Mouse (Mus musculus) retina, postnatal 7 days (tissue): Measurements from ENCODE around the gene Glud1.
"Not testable (repeated sequence)": the region's sequence is repeated elsewhere in the genome, so short reads cannot be mapped to it uniquely, and the experiment has no call there.

Experiments
- DNase-seq: peaks from one replicate; pipeline ENCODE4 v3.0.0-alpha.2; 2012; ENCODE audit warnings: low read depth, low spot score

The Glud1 gene

DNA sequence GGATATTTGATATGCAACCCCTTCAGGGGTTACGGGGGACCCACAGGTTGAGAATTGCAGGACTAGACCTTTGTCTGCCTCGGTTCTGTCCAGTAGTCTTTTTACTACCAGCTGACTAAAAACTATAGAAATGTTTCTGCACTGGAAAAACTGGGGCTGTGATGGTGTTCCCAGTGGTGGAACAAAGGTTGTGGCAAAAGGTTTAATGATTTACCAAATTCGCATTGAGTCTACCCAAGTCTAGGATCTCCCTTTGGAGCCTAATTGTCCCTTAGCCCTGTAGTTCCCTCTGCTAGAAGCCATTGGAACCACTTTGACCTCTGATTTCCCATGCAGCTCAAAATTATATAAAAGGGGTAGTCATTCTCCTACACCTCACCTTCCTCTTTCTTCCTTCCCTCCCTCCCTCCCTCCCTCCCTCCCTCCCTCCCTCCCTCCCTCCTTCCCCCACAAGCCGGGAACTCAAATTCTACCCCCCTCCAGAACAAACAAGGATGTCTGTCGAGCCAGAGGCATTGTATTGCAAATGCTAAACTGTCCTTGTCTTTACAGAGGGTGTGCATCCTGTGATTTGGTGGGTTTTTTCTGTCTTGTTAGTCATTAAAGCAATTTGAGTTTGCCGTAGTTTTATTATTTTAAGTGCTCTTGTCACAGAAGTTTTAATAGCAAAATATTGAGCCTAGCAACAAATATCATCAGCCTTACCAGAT, 2.0 kb downstream of the Glud1 start:
- DNase-seq = no peak

DNA sequence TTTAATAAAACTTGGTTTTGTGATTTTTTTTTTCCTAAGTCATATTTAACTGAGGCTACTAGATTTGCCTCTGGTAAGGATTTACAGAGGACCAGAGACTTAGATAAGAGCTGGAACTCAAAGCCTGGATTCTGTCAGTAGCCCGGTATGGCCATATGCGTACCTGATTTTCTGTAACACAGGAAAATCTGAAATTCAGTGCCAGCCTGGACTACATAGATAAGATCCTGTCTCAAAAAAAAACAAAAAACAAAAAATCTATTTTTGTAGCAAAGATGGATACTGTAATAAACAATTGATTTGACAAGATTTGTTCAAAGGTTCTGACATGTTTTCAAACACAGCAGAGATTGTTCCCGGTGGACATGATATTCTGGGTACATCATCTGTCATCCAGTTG, 3.1 kb downstream of the Glud1 start:
- no peak for DNase-seq

DNA sequence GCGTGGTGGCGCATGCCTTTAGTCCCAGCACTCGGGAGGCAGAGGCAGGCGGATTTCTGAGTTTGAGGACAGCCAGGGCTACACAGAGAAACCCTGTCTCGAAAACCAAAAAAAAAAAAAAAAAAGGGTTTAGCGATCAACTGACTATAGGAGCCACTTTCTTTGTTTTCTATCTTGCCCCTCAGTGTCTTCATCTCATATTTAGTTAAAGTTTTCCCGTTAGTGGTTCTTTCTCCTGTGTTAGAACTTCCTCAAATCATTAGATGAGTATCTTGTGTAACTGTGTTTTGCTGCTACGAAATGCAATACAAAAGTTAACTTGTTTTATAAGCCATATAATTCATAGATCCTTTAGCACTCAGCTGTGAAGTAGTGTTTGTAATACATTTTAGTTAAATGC, 3.9 kb downstream of the Glud1 start:
- DNase-seq = not testable (repeated sequence)

DNA sequence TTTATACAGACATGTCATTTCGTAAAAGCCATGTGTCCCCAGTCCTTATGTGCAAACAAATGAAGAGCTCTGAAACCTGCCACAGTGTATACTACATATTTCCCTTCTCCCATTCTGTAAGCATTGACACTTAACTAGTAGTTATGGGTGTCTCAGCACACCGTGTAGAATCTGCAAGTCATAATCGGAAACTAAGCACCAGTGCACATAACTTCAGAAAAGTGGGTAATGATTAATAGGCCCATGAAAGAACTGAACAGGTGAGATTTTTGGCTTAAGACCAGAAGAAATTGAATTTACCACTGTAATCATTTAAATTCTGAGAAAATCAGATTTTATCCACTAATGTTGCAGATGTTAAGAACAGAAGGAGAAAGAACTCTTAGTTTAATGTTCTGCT, 4.3 kb downstream of the Glud1 start:
- DNase-seq = no peak

DNA sequence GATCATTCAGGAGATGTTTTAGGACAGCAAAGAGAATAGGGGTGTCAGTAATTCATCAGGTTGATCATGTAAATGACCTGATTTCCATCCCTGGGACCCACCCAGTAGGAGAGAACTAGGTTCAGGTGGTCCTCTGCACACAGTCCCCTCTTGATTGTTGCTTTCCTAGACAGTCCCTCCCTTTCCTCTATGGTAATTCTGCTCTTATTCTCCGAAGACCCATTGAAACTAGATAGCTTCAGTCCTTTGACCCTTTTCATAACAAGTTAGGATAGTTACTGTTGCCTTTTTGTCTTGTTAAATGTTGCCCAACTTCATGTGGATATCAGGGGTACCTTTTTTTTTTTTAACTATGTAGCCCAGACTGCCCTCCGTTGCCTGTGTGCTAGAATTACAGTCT, 5.8 kb downstream of the Glud1 start:
- no peak for DNase-seq

DNA sequence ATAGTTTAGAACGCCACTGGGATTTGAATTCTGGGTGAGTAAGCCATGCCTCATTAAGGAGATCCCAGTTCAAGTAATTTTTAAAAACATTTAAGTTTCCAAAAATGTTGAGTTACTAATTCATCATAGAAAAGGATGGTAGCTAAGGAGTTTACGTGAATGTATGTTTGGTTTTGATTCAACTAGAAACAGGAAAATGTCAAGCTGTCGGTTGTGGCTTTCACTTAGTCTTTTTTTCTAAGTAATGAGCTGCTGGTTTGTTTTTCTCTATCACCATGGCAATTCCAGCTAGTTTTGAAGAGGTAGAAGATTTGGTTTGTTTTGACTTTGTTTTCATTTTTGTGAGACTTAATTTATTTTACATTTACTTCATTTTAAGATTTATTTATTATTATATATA, 6.9 kb downstream of the Glud1 start:
- no peak for DNase-seq

DNA sequence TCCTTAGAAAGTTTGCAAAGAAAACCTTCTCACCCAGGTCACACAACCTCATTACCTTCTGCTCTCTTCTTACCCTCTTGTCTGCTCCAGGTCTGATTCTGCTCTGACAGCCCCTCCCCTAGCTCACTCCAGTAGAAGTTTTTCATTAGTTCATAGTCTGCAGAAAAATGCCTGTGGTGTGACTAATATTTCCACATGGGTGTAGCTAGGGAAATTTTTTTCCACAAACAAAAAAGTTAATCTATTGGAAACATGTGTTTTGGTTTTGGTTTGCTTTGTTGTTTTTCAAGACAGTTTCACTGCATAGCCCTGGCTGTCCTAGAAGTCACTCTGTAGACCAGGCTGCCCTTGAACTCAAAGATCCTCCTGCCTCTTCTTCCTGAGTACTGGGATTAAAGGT, 7.6 kb downstream of the Glud1 start:
- no peak for DNase-seq

DNA sequence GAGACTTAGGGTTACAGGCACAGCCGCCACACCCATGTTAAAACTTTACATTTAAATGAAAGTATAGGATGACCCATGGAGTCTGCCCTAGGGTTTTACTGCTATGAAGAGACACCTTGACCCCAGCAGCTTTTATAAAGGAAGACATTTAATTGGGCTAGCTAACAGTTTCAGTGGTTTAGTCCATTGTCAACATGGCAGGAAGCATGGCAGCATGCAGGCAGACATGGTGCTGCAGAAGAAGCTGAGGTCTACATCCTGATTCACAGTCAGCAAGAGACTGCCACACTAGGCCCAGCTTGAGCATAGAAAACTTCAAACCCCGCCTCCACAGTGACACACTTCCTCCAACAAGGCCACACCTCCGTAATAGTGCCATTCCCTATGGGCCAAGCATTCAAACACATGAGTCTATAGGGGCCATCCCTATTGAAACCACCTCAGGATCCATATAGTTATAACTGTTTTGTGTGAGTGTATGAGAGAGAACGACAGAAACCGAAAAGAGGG, 13.1 kb downstream of the Glud1 start:
- DNase-seq = no peak

DNA sequence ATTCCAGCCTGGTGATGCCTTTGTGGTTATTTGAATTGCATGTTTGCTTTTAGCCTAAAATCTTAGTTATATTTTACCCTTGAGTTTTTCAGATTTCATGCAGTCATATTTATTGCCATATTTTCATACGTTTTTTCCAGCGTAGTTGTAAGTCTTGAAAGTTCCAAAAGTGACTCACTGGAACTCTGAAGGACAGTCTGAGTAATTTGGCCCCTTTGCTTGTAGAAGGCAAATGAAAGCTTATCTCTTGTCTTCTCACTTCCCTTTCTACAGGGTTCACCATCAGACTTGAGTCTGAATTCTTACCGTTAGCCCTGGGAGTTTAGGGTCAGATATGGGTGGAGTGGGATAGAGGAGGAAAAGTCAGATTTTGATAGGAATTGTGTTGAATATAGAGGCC, 16.1 kb downstream of the Glud1 start:
- DNase-seq = no peak

DNA sequence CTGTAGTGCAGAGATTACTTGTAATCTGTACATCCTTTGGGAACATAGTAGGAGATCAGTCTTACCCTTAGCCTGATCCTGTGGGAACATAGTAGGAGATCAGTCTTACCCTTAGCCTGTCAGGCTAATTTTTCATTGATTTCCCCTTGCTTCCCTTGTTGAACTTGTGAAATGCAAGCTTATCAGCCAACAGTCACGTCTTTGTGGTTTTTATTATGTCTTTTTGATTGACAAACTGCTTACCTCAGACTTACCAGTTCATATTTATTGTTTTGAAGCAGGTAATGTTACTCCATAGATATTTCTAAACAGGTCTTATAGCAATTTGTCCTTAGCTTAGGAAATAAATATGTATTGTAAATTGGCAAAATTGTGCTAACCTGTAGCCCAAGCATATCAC, 17.1 kb downstream of the Glud1 start:
- no peak for DNase-seq

DNA sequence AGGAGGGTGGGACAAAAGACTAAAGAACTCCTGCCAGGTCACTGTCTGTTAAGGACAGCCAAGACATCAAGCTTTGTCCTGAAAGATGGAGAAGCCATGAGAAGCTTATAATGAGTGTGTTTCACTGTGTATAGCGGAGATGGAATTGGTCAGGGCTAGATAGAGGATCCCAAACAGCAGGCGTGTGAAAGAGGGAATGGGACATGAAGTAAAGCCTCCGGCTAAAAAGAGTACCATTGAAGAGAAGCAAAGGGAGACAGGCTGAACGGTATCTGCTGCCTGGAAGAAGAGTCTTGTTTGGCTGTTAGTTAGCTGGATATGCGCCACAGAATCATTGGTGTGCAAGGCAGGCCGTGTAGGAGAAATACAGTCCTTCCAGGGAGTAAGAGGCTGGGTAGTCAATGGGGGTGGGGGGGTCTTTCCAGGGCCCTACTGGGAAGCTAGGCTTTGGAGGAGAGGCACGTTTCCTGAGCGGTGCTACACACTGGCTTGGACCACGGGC, 20.2 kb downstream of the Glud1 start:
- no peak for DNase-seq

DNA sequence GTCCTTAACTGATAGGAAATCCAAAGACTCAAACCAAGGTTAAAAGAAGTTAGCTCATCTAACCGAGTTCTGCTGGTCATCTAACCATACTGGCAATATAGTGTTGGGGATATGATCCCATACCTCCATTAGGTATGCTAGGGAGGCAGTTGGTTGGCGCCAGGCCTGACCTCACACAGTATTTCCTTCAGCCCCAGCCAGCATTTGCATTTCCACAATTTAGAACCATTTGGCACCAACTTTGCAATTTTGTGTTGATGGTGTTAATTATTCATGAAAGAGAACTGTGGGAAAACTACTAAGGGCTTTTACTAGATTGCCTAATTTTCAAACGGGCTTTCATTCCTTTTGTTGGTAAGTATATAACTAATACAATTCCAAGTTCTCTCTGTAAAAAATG, 21.4 kb downstream of the Glud1 start:
- DNase-seq = no peak

DNA sequence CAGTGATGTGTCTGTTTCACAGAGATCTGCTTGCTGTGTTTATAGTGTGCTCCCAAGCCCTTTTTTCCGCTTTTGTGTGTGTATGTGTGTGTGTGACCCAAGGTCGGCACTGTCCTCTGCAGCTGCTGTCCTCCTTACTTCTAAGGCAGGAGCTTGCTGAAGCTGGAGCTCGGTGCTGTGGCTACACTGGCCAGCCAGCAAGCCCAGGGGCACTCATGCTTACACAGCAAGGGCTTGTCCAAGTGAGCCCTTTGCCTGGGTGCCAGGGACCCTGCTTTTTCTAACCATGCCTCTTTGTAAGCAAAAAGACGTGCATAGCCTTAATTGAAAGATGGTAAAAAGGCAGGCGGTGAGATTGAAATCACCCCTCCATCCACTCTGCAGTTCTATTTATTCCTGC, 21.9 kb downstream of the Glud1 start:
- no peak for DNase-seq

DNA sequence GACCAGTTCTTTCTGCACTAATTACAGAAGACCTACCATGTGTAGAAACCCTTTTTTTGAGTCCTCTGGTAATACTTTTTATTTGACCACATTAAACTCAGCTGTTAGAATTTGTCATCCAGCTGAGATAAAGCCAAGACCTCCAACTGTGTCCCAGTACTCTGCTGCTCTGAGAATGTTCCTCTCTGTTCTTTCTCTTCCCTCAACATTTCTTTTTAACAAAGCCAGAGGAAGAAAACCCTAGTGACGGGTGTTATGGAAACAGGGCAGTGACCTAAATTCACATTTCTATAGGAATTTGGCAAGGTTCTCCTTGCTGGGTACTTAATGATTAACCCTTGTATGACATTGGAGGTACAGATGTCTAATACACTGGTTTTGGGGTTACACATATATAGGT, 28.9 kb downstream of the Glud1 start:
- peak; percentile 2 for DNase-seq

DNA sequence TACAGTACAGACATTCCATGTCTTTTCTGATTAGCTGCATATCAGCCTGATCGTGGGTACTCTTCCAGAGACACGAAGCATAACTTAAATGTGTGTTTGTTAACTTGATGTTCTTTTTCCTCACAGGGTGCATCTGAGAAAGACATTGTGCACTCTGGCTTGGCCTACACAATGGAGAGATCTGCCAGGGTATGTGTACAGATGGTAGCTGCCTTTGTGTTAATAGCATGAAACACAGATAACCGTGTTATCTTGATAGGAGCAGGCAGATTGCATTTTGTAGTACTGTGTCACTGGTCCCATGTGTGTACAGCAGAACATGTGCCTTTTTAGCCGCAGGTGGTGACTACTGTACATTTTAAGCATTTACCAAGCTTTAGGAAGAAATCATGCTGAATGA, 31.5 kb downstream of the Glud1 start:
- no peak for DNase-seq

DNA sequence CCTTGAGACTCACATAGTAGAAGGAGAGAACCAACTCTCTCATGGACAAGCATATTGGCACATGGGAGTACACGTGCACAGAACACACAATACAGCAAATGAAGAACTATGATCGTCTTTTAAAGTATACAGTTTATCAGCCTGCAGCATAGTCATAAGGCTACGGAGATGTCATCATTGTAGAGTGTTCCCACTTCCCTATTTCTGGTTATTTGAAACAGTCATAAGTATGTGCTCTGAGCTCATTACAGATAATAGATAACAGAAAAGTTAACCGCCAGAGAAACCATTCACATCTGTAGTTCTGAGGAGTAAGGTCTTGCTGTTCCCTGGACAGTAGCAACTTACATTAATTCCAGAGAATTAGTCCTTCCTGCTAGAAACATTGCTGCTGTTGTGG, 32.6 kb downstream of the Glud1 start:
- no peak for DNase-seq

DNA sequence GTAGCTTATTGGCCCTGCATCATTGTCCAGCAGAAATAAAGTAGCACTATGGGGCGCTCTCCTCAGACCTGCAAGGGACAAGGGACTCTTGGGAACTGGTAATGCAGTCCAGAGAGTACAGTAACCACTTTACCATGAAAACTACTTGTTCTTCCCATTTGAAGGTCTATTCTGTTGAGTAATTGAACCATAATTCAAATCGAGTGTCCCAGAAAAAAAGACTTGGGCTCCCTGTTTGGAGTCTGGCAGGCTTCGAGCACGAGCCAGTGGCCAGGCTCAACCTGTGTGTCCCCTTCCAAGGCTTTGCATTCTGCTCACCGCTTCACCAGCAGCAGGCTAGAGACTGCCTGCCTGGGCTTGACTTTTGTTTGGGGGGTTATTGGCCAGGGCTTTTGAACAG, 33.8 kb downstream of the Glud1 start:
- DNase-seq = no peak

DNA sequence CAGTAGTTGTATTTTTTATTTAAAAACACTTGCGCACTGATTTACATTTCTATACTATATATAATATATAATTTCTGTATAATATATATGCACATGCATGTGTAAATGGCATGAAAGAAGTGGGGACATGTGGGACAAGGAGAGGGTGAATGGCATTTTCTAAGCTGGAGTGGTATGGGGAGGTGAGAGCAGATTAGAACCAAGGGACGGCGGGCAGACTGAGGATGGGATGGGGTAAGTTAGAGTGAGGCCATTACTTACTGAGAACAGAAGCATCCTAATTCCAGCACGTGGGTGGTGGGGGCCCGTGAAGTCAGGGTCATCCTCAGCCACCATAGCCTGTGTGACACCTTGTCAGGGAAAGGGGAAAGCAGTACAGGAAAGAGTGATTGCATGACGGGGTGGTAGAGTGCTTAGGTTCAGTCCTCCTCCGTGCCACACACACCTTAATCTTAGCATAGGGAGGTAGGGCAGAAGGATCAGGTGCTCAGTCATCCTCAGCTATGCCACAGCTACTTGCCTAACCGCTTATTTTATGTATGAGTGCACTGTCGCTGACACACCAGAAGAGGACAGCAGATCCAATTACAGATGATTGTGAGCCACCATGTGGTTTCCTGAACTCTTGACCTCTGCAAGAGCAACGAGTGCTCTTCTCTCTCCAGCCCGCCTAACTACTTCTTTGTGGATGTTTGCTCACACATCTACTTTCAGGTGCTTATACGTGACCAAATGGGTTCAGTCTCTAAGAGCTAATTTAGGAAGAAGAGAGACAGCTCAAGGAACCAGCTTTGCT, 35.4 kb downstream of the Glud1 start:
- peak; percentile 2 for DNase-seq

DNA sequence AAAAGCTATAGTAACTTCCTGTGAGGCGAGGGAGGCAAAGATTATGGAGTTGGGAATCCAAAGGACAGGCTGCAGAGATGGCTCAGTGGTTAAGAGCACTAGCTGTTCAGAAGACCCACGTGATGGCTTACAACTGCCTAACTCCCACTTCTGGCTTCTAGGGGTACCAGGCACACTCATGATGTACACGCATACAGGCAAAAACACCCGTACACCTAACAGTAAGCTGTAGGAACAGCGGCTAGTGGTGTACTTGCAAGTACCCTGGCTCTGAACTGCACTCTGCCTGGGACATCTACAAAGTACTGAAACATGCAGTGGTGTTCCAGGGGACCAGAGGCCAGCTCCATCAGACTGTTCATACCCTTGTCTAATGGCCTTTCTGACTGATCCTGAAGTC, 36.6 kb downstream of the Glud1 start:
- no peak for DNase-seq

DNA sequence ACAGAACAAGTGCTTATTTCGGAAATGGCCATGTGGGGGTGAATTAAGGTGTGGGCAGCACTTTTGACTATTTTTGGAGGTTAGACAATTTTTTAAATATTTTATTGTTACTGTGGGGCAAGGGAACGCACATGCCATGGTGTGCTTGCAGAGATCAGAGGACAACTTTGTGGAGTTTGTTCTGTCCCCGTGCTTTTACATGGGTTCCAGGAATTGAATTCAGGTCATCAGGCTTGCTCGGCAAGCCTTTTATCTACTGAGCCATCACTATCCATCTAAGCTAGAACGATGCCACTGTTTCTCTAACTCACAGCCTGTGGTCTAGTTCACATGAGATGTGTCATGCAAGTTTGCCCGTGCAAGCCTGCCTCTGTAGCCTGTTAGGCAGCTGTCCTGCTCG, 37.8 kb downstream of the Glud1 start:
- no peak for DNase-seq

DNA sequence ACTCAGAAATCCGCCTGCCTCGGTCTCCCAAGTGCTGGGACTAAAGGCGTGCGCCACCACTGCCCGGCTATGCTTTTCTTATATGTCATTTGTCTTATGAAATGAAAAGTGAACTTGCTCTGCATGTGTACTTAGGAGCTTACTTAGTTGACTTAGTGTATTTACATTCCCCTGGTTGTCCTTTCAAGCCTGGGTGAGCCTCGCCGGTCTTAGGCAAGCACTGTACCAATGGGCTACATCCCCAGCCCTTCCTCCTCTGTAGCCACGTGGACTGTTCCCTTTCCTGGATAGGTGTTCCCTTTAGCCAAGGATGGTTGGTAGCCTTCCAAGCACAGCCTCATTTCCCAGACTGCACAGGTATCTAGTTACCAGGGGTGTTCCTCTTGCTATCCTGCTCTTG, 38.5 kb downstream of the Glud1 start:
- no peak for DNase-seq

DNA sequence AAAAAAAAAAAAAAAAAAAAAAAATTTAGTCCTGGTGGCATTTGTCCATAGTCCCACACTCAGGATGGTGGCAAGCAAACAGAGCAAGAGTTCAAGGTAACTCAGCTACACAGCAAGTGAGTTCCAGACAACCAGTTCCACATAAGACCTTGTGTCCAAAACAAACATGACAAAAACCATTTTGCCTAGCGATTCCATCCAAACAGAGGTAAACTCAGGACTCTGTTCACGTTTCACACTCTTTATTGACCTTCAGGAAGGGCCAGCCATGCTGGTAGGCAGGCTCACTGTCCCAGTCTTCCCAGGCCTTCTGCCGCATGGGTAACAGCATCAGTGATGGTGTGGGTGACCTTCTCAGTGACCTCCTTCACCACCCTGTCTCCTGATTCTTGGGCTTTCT, 41.1 kb downstream of the Glud1 start:
- DNase-seq = no peak

DNA sequence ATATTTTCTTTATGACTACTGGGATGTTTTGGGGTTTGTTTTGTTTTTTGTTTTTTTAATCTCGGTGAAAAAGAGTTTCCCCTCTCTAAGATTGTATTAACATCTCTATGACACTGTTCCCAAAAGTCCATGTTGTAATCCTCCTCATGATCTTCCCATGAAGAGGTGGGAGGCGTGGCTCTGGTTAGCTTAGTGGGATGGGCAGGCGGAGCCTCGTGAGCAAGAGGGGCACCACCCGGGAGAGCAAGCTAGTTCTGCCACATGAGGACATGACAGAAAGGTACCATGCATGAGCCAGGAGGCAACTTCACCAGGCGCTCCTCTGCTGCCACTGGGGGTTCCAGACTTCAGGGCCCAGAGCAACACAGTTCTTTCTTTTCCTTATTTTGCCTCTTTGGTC, 42.0 kb downstream of the Glud1 start:
- no peak for DNase-seq
